Mouse (Mus musculus) naive thymus-derived CD4-positive, alpha-beta T cell, adult 5 months (primary cell): Measurements from ENCODE around the gene Rpn1. TPM values are rescaled to one million over a fixed set of nuclear protein-coding genes. Genes with fewer than 3 reads are reported as not detected.

ENCODE experiments used
- polyA plus RNA-seq: library from polyadenylated mRNA; unstranded; fragments of 100-300 nt; shearing (Covaris generic); gene quantifications from one replicate; pipeline ENCODE4 v1.2.1, GENCODE M21; 2017

The Rpn1 gene
- polyA plus RNA-seq = 136 TPM

DNA sequence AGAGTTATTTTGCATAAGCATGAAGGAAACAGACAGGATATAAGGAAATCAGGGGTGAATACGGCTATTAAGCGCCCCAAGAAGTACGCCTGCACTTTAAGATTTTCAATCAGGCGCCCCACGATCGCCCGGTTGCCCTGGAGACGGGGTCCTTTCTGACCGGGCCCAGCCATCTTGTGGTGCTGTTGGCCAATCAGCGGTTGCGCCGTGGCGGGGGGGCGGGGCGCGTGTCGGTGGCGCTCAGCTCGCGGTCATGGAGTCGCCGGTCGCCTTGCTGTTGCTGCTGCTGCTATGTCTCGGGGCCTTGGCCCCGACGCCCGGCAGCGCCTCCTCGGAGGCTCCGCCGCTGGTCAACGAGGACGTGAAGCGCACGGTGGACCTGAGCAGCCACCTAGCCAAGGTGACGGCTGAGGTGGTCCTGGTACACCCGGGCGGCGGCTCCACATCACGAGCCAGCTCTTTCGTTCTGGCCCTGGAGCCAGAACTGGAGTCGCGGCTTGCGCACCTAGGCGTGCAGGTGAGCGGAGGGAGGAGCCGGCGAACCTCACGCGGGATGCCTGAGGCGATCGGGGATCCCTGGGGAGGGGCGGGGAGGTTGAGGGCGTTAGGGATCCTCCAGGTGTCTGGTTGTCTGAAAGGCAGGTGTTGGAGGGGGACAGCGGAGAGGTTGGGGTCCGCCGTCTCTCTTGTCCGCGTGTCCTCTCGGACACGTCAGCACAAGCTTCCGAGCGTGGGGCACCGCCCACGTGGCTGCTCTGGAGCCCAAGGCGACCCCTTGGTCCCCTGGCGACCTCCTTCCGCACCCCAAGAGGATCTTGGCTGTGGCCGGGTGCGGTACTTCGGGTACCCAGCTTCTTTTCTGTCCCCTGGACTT, at the start of gene Rpn1:
Gene Rpn1 (plus strand): TSS at position 205 of the 874 bp plus-strand sequence.

DNA sequence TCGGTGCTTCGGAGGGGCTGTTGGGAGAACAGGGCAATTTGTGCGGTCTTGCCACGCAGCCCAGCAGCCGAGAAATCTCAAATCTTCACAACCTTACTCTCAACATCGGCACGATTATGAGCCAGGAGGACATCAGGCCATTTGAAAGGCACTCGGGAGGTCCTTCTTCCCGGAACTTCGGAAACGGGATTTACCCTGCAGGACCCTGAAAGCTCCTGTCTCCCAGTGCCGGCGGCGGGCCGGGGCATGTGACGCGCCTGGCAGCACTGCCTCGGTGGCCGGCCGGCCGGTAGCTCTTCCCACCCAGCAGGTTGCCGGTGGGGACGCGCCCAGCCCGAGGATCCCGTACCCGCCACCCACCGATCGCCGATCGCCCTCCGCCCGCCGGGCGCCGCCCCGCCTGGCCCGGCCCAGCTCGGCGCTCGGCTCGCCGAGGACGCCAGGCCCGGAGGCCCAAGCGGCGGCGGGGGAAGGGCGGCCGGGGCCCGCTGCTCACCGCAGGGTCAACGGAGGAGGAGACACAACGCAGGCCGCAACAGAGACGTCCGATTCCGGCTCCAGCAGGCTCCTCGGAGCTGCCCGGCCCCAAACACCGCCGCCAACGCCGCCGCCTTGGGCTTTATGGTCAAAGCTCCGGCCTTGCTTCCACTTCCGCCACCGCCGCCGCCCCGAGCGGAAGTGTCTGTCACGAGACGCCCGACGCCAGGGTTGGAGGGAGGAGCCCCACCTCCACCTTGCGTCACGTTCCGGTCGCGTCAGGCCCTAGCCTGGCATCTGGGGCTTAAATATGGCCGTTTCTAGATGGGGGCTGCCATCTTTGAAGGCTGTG, 39.5 kb upstream of the Rpn1 start, which contains the start of gene Rab7:
Gene Rab7 (minus strand): TSS at position 694 of the 829 bp plus-strand sequence.

Other genes with a start within 250 kb of the Rpn1 start
- 36.4 TPM for gene Gm45140, start 248.7 kb upstream of the Rpn1 start, polyA plus RNA-seq
- gene Isy1, start 245.7 kb upstream of the Rpn1 start, polyA plus RNA-seq = 219 TPM
- gene Cnbp, start 233.4 kb upstream of the Rpn1 start, polyA plus RNA-seq = 2,062 TPM
- gene Copg1, start 196.7 kb upstream of the Rpn1 start, polyA plus RNA-seq = 160 TPM
- gene Hmces, start 170.5 kb upstream of the Rpn1 start, polyA plus RNA-seq = 56.6 TPM
- gene H1fx, start 102.8 kb upstream of the Rpn1 start, polyA plus RNA-seq = not detected
- 261 TPM for gene Rab7, start 39.2 kb upstream of the Rpn1 start, polyA plus RNA-seq
- gene Gata2, start 109.4 kb downstream of the Rpn1 start, polyA plus RNA-seq = not detected
- not detected for gene Dnajb8, start 137.8 kb downstream of the Rpn1 start, polyA plus RNA-seq